ENCODE assay signal across 7 mouse cellular contexts in the genomic region with DNA sequence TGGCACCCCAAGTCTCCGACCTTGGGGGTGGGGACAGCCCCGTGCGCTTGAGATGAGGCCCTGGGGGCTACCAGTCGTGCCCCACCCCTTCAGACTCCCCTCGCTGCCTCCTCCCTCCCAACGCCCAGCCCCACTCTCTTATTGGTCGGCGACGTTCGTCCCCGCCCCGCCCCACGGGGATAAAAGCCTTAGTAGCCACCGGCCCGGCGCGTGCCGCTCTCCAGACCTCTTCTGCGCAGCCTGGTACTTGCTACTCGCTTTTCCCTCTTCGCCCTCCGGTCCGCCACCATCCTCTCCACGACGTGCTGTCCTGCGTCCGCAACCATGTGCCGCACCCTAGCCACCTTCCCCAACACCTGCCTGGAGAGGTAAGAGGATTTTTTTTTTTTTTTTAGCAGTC. TPM values are rescaled to one million over a fixed set of nuclear protein-coding genes. Genes with fewer than 3 reads are reported as not detected.
DNase-seq lines count a peak whose midpoint lies in the region; ATAC-seq and TF ChIP-seq lines count a peak whose summit lies in the region.

A gene (plus strand): TSS at position 205 of the 400 bp plus-strand sequence.

- peak within 1 kb of the TSS; percentile 31 for H3K9ac ChIP-seq in intestine, postnatal 0 days (ENCODE audit: low read depth, low read length)
- H3K9ac ChIP-seq in limb, embryonic 14.5 days (ENCODE audit: low read depth, low read length, severe bottlenecking): peak within 1 kb of the TSS; percentile 49
- peak within 1 kb of the TSS; percentile 44 for H3K9ac ChIP-seq in midbrain, embryonic 14.5 days (replicated peaks; ENCODE audit: low read length)

- peak; percentile 63; the same call in 1 of the 2 replicates for TF ChIP-seq POLR2A in limb, embryonic 14.5 days (IDR thresholded peaks at IDR 0.05; ENCODE audit: borderline replicate concordance, extremely low read depth, insufficient read depth, insufficient read length)

- peak; percentile 92 for DNase-seq in adrenal gland, postnatal 10 days
- DNase-seq in embryo, embryonic 10.5 days (ENCODE audit: low spot score): peak; percentile 89
- DNase-seq in heart, adult 18-20 months: peak; percentile 84 to 86
- peak; percentile 92 for DNase-seq in limb, embryonic 14.5 days (ENCODE audit: low spot score)
- peak; percentile 91 for DNase-seq in midbrain, embryonic 14.5 days
- peak; percentile 51 to 62 for DNase-seq in spleen, postnatal 14 days (ENCODE audit: low spot score in 2 of 2)

- no peak for TF ChIP-seq CTCF in intestine, postnatal 0 days (IDR thresholded peaks at IDR 0.05; ENCODE audit: low read depth)

- no peak within 1 kb of the TSS for H3K27ac ChIP-seq in intestine, postnatal 0 days (ENCODE audit: low read depth, low read length)
- no peak within 1 kb of the TSS for H3K27ac ChIP-seq in limb, embryonic 14.5 days (replicated peaks; ENCODE audit: low read depth, low read length)
- H3K27ac ChIP-seq in midbrain, embryonic 14.5 days (replicated peaks; ENCODE audit: low read depth, low read length): no peak within 1 kb of the TSS

- peak within 1 kb of the TSS; percentile 67 for H3K4me2 ChIP-seq in intestine, postnatal 0 days (replicated peaks; ENCODE audit: low read depth)
- peak within 1 kb of the TSS; percentile 70 for H3K4me2 ChIP-seq in limb, embryonic 14.5 days (replicated peaks; ENCODE audit: low read depth, low read length, severe bottlenecking)
- H3K4me2 ChIP-seq in midbrain, embryonic 14.5 days (ENCODE audit: low read length): peak within 1 kb of the TSS; percentile 81

- H3K4me3 ChIP-seq in intestine, postnatal 0 days (ENCODE audit: low read depth, low read length): peak within 1 kb of the TSS; percentile 38
- H3K4me3 ChIP-seq in limb, embryonic 14.5 days (replicated peaks; ENCODE audit: low read length): peak within 1 kb of the TSS; percentile 44
- peak within 1 kb of the TSS; percentile 41 for H3K4me3 ChIP-seq in midbrain, embryonic 14.5 days (replicated peaks; ENCODE audit: low read depth, low read length)

- H3K4me1 ChIP-seq in intestine, postnatal 0 days (replicated peaks; ENCODE audit: control insufficient read depth, insufficient read depth, low read length): no peaks in the 10 kb centered on the region
- H3K4me1 ChIP-seq in limb, embryonic 14.5 days (ENCODE audit: control insufficient read depth, insufficient read depth, low read length): peaks cover 35% of the 10 kb centered on the region
- peaks cover 40% of the 10 kb centered on the region for H3K4me1 ChIP-seq in midbrain, embryonic 14.5 days (ENCODE audit: control insufficient read depth, insufficient read depth, low read length)

- H3K27me3 ChIP-seq in intestine, postnatal 0 days (replicated peaks; ENCODE audit: control insufficient read depth, insufficient read depth, low read length): peaks cover 33% of the 10 kb centered on the region
- 0 out of 2 replicates have a peak, but pooled peaks cover 8% of the 10 kb centered on the region for H3K27me3 ChIP-seq in limb, embryonic 14.5 days (ENCODE audit: control insufficient read depth, insufficient read depth, low read length)
- peaks cover 2% of the 10 kb centered on the region for H3K27me3 ChIP-seq in midbrain, embryonic 14.5 days (ENCODE audit: control insufficient read depth, insufficient read depth, low read length)

- WGBS in intestine, postnatal 0 days: 2% methylated on average over 28 of the region's 28 CpGs
- under 1% methylated on average over 28 of the region's 28 CpGs for WGBS in limb, embryonic 14.5 days
- under 1% methylated on average over 28 of the region's 28 CpGs for WGBS in midbrain, embryonic 14.5 days

- no peaks in the 10 kb centered on the region for H3K9me3 ChIP-seq in intestine, postnatal 0 days (ENCODE audit: control insufficient read depth)
- H3K9me3 ChIP-seq in limb, embryonic 14.5 days (ENCODE audit: control insufficient read depth, low read length): no peaks in the 10 kb centered on the region
- H3K9me3 ChIP-seq in midbrain, embryonic 14.5 days (ENCODE audit: control insufficient read depth, low read length): no peaks in the 10 kb centered on the region

- ATAC-seq in intestine, postnatal 0 days: peak; percentile 50; the same call in 1 of the 2 replicates
- peak; percentile 81 for ATAC-seq in limb, embryonic 14.5 days (ENCODE audit: low FRiP score, low read depth)
- ATAC-seq in midbrain, embryonic 14.5 days (ENCODE audit: low FRiP score, low TSS enrichment): peak; percentile 79

- no peaks in the 10 kb centered on the region for H3K36me3 ChIP-seq in intestine, postnatal 0 days (ENCODE audit: control insufficient read depth, insufficient read depth)
- peaks cover 4% of the 10 kb centered on the region for H3K36me3 ChIP-seq in limb, embryonic 14.5 days (ENCODE audit: control insufficient read depth, insufficient read depth, low read length)
- H3K36me3 ChIP-seq in midbrain, embryonic 14.5 days (ENCODE audit: control insufficient read depth, insufficient read depth, low read length): 0 out of 2 replicates have a peak, but pooled peaks cover 3% of the 10 kb centered on the region

RNA-seq across cellular contexts. Expression of the gene that starts here (rescaled TPM):
- 10 to 100 TPM; 10.3 to 48.8 TPM for total RNA-seq in adrenal gland, postnatal 10 days (2021)
- total RNA-seq in heart, adult 18-20 months (2021): 1 to 10 TPM; 1.2 to 1.5 TPM
- 2.1 and 2.4 TPM in 2 replicates for polyA plus RNA-seq in intestine, postnatal 0 days (2015; fragmentation: Nextera tagmentation; extraction: Ambion mirVana)
- polyA plus RNA-seq in limb, embryonic 14.5 days (2012; rRNA removed): 21.9 and 22.6 TPM in 2 replicates
- polyA plus RNA-seq in limb, embryonic 14.5 days (2014; fragmentation: Nextera tagmentation; extraction: Ambion mirVana): 6.4 and 8.5 TPM in 2 replicates
- polyA plus RNA-seq in midbrain, embryonic 14.5 days (2014; fragmentation: Nextera tagmentation; extraction: Ambion mirVana): 8.1 and 12.0 TPM in 2 replicates

Comparison
In these comparisons a context has a peak if more than half of its experiments do, and no peak if none do; other contexts are left out.
1. RNA of the gene that starts here (total RNA-seq): 10.3 to 48.8 TPM in adrenal gland, postnatal 10 days; 1.2 to 1.5 TPM in heart, adult 18-20 months; every median in the first group is over 4 times any median in the second.
2. Peak in every context shown above with its lines, with median percentiles within 50 percentile points of each other: DNase-seq, ATAC-seq, H3K4me2 ChIP-seq, H3K4me3 ChIP-seq and H3K9ac ChIP-seq.